Mouse (Mus musculus) inflammation-experienced regulatory T-cells, adult 6 months (primary cell): ENCODE data around the gene Gpc5. TPM values are rescaled to one million over a fixed set of nuclear protein-coding genes. Genes with fewer than 3 reads are reported as not detected.

Source experiments
- ATAC-seq: one replicate; pipeline ENCODE4 v1.8.0; 2017
- polyA plus RNA-seq, 3 experiments: library from polyadenylated mRNA; unstranded; fragments of 100-300 nt; shearing (Covaris generic); gene quantifications; one replicate each; pipeline ENCODE4 v1.2.1; 2017

Gene Gpc5
- polyA plus RNA-seq, 3 experiments from 2014 or later, result not detected

DNA sequence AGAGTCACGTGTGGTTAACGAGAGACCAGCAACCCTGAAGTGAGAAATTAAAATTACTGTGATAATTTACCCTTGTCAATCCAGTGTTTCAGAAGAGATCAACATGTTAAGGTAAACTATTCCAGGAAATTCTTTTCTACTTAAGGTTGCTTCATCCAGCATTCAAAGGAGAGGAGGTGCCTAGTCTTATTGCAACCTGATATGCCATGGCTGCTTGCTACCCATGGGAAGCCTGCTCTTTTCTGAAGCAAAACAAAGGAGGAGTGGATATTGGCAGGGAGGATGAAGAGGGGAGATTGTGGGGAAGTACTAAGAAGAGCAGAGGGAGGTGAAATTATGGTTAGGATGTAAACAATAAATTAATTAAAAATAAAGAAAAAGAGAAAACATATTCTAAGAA lies 15.5 kb downstream of the Gpc5 start:
- no peak for ATAC-seq

DNA sequence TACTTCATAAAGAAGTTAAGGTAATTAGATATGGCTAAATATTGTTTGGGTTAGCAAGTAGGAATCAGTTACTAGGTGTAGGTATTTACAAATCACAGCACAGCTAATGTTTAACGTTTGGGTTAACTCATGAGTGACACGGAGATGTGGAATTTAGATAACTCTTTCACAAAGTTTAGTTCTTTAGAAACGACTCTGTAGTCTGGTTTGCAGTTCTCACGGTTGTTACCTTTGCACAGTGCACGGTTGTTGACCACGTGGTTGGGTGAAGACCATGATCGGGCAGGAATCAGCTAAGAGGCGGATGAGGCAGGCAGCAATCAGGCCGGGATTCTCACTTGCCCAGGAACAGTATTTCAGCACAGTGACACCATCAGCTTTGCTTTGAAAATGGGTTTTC lies 26.6 kb downstream of the Gpc5 start:
- no peak for ATAC-seq

DNA sequence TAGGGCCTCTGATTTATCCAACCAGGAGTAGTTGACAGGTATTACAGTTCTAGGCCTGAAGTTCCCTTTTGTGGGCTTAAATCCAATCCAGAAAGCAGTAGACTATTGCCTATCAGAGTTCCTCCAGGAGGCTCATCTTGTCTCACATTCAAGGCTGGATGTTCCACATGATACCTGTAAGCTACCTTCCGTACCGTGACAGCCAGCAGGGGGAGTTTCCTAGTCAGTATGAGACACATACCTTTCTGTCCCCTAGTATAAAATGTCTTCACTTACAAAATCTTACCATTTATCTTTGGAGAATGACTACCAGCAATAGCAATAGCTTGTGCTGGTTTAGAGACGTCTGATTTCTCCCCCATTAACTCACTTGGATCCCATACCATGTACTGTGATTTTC lies 56.8 kb downstream of the Gpc5 start:
- ATAC-seq, result no peak

DNA sequence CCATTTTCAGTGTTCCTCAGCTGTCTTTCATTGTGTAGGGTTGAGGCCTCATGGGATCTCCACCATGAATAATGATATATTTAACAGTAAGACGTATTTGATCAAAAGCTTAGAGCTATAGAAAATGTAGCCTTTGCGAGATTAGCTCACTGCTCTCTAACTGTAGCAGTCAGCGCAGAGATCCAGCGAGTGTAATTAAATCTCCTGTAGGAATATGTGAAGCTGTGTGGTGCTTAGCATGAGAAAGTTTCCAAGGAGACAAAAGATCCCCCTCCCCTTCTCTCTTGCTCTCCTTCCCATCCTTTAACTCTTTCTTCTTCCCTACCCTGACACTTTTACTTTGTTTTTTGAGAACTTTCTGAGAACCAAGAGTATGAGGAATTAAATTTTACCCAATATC lies 64.6 kb downstream of the Gpc5 start:
- ATAC-seq, result no peak

DNA sequence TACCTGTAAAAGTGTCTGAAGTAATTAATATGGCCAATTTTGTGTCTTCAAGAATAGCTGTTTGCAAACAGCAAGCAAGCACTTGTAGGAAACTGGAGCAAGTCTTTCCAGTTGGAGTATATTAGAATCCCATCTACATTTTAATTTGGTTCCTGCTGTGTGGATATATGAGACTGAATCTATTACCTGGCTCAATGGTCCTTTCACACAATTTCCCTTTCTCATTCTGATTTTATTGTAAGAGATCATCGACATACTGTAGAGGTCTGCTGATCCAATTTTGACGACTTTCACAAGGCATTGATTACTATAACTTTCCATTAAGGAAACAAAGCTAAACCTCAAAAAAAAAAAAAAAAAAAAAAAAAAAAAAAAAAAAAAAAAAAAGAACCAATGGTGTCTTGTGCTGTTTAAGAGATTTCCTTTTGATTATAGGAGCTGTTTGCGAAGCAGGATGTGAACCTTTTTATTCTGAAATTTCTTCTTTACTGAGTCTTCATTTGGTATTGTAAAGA lies 85.4 kb downstream of the Gpc5 start:
- no peak for ATAC-seq

DNA sequence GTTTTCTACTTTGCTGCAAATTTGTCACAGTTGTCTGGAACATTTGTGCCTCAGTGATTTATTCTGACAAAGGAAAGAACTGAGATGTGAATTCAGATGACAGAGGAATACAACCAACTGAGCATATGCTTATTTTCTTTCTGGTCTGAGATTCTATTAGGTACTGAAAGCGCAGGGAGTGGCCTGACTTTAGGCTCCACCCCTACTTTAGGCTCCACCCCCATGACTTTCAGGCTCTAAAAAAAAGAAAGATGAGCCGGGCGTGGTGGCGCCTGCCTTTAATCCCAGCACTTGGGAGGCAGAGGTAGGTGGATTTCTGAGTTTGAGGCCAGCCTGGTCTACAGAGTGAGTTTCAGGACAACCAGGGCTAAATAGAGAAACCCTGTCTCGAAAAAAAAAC lies 87.9 kb downstream of the Gpc5 start:
- no peak for ATAC-seq

DNA sequence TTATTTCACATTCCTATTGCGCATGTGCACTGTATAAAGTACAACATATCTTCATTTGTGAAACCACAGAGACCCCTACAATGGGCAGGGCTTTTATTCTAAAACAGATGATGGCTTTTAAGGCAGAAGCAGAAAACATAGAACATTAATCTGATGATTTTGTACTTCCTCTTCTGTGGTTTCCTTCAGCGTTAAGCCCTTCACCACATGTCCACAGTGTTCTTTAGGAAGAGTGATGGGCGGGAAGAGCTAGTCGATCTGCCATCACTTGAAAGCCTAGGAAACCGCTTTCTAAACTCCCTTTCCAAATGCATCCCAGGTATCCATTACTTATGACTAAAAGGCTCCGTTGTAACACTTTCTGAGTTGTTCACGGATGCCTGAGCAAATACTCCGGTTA lies 96.2 kb downstream of the Gpc5 start:
- no peak for ATAC-seq

DNA sequence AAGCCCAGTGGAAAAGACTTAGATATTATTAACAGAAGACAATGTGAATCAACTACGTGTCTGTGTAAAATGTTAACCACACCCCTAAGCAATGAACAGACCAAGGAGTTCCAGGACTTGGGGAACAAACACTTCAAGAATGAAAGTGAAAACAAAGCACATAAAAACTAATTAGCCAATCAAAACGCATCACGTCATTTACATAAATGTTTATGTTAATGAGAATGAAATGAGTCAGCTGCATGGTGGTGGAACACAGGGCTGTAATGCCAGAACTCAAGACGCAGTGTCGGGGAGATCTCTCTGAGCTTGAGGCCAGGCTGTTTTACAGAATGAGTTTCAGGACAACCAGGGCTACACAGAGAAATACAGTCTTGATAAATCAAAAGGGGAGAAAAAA lies 136.1 kb downstream of the Gpc5 start:
- ATAC-seq, result no peak

DNA sequence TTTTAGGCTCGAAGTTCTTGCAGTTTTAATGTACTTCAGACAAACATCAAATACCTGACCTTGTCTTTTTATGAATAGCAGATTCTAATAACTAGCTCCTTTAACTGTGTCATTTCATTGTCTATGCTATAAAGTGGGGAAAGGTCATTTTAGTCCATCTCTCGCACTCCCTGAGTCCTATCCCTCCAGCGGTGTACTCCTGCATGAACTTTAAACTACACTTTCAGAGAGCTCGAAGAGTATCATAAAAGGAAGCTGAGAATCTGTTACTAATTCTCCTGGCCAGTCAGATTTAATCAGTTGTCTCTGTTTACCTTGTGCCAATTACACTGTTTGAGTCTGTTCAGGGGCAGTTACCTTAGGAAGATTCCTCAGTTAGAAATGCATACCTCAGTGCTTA lies 144.4 kb downstream of the Gpc5 start:
- ATAC-seq, result no peak

DNA sequence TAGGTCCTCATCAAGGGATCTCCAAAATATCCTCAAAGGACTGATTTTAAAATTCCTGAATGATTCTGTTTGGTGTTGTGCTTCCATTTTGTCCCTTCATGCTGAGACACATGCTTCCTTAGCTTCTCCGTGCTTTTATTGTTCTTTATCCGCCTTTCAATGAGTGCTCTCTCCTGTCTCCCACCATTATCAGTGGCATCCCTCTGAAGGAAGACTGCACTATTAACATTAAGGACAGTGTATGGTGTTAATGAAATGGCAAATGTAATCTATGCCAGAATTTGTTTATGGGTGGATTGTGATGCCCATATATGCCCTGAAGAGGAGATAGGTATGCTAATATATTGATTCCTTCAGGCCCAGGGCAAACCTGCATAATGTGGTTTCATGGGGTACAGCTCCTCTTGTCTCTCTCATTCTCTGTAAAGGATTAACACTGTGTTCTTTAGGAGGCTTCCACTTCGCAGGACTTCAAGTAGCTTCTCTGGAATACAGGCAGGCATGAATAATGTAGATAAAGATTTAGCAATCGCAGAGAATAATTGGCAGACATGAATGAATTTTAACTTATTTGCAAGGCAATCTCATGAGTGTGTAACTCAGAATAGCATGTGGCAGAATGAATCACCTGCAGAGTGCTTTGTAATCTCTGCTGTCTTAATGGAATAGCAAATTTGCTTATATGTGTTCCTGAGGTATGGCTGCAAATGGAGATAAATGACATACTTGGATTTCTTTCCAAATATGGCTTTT lies 148.8 kb downstream of the Gpc5 start:
- no peak for ATAC-seq

DNA sequence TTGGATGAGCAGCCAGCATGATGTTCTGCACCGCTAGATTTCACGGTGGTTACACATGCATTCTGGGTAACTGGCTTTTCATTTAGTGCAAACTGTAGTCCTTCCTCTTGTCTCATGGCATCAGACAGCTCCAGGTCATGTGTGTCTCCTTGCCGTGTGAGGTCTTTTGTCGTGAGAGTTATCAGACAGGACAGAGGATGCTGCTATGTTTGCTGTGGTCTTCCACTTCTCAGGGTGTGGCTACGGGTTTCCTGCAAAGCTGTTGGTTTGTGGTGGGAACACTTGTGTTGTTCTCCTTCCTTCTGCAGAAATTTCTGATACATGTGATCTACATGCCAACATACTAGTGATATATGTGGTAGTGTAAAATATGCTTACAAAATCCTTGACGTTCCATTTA lies 158.5 kb downstream of the Gpc5 start:
- no peak for ATAC-seq

DNA sequence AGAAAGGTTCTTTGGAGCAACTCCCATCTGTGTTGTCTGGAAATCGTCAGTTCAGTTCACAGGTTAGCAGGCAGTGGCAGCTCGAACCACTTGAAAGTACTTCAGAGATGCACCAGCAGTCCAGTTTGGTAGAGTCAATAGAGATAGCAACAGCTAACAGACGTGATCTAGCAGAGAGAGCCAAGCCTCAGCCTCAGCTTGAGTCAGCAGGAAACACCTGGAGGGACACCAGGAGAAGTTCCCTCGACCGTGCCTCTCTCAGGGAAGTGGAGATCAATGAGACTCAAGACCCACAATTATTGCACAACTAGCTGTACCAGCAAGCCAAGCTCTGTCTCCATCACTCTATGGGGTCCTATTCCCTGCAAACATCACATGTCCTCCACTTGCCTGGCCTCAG lies 159.8 kb downstream of the Gpc5 start:
- no peak for ATAC-seq

DNA sequence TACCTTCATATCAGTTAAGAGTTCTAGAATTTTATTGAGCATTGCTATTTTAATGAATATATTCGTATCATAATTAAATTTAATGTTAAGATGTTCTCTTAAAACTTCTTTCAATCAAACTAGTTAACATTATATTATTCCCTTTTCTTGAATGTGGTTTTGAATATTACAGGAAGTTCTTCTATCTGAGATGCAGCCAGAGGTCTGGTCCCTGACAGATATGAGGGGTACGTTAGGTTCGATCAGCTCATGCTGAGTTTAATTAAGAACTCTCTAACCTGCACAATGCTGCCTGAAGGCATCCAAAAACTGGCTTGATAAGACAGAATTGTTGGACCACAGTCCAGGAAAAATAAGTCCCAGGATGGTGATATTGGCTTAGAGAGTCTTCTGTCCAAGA lies 161.1 kb downstream of the Gpc5 start:
- no peak for ATAC-seq

DNA sequence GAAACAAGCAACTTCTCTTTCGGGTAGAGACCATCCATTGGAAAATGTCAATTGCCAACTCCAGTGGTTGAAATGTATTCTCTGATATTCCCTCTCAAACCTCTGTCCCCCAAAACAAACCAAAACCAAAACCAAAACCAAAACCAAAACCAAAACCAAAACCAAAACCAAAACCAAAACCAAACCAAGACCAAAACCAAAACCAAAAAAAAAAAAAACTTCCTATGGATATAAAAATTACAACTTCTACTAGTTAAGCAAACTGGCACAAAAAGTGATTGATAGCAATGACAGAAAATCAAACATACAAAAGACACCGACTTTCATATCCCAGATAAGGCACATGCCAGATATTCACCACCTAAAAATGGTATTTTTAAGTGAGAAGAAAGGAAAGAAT lies 161.7 kb downstream of the Gpc5 start:
- no peak for ATAC-seq

DNA sequence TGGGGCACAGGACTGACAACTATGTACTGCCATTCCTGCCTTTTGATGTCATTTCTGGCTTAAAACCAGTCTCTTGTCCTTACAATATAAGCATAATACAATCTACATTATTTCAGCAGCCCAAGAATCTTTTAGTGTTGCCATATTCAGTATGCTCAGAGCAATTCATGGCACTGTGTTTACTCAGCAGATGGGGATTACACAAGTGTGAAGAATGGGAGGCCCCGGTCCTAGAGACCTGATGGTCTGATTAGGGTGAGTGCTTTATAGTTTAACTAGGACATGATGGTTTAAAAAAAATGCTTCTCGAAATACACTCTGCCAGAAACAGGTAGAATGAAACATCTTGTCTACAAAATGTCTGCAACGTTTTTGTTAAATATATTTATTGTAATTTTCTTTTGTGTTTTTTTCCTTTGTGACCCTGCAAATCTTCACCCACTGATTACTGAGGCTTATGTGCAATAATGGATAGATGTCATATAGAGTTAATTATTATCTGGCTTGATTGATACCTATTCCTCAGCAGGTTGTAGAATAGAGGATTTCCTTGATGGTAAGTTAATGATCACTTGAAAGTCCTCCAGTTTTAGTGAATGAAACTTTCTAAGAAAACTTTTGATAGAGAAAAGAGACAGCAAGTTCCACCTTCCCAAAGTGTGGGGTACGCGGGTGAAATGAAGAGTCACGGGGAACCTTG lies 177.8 kb downstream of the Gpc5 start:
- no peak for ATAC-seq

DNA sequence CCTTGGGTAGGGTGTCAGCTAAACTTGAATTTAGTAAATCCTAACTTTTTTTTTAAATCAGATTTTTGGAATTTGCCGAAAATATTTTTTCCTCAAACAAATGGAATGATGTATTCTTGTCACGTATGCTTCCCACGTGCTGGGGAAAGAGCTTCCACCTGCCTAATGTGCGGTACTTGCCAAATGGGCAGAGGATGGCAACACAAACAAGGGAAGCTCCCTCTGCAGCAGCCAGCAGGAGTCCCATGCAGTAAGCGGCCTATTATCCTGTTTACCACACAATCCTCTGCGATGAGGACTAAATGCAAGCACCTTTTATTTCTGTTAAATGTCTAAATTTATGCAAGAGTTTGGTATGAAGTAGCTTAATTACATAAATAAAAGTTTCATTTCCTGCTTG lies 178.4 kb downstream of the Gpc5 start:
- ATAC-seq, result no peak

DNA sequence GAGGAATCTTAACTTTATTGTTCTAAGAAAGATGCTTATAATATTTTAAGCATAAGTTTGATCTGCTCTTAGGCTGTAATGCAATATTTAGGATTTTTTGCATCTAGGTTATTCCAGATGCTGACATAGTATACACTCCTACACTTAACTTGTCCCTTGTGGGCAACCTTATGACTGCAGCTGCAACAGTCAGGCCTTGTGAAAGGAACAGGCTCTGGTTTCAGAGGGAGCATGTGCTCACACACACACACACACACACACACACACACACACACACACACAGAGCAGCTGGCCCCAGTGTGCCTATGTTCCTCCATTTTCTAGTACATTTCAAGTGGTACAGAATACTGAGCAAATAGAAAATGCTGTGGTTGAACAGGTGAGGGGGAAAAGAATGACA lies 190.8 kb downstream of the Gpc5 start:
- no peak for ATAC-seq

DNA sequence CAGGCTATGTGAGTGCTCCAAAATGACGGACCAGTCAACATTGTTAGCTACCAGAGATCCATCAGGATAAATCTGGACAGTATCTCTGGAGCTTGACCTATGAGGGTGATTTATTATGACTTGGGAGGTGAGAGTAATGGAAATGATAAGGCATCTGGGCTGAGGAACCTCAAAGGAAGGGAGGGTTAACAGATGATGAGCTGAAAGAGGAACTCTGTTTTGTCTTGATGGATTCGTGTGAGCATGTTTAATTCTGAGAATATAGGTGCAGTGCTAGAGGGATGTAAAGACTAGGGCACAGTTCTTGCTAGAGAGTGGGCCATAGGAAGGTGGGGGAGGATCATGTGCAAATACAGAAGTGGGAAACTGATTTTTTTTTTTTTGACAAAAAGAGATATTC lies 232.2 kb downstream of the Gpc5 start:
- no peak for ATAC-seq

DNA sequence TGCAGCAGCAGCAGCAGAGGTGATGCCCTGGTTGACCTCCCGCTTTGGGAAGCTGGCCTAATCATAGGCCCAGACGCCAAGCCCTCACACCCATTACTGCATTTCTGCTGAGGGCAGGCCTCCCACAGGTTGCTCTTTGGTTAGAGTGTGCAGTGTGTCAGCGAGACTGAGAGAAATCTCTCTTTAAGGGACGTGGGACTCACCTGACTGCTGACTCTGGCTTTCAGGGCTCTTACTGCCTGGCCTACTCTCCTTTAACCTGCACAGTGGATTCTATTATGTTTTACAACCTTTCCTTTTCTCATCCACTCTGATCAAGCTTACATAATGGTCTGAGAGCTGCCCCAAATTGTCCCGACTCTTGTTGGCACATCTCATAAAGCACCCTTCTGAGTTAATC lies 234.4 kb downstream of the Gpc5 start:
- ATAC-seq, result no peak

DNA sequence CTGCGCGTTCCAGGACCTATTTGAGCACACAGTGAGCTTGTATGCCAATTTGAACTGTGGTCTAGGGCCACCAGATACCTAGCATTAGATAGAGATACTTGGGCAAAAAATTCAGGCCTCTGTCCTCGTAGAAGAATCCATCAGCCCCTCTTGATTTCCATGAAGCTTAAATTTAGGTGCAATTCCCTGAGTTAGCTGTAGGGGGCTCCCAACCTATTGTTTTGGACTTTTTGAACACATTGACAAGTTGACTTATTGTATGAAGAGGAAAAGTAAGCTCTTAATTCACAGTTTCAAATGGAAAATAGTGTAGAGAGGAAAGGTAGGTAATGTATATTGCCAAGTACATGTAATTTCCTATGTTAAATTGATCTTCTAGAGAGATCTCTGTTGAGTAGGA lies 247.1 kb downstream of the Gpc5 start:
- ATAC-seq, result no peak

DNA sequence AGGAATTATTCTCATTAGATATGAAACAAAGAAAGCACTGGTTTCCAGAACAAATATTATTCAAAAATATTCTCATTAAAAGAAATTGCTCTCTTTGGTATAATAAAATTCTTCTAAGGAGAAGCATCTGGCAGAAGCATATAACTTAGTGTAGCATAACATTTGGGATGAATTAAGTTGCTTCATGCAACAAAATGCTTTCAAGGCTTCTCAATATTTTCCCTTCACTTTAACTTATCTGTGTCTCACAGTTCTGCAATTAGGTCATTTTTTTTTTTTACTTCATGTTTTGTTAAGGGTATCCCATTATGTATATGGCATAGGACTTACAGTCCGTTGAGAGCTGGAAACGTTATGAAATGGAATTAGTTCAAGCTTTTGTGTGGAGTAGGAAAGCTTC lies 250.6 kb downstream of the Gpc5 start:
- ATAC-seq, result no peak

DNA sequence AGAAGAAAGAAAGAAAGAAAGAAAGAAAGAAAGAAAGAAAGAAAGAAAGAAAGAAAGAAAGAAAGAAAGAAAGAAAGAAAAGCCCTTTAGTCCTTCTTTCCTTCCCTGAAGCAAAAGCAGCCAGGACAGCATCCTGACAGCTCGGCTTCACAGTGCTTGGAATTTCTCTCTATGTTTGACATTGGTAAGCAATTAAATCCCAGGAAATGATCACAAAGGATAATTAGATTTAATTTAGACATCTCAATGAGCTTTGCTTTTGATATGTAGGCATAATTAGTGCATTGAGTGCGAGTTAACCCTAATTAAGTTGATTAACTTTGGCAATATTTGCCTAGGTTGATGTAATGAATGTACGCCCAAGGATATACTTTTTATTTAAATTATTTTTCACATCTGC lies 257.4 kb downstream of the Gpc5 start:
- ATAC-seq, result no peak

DNA sequence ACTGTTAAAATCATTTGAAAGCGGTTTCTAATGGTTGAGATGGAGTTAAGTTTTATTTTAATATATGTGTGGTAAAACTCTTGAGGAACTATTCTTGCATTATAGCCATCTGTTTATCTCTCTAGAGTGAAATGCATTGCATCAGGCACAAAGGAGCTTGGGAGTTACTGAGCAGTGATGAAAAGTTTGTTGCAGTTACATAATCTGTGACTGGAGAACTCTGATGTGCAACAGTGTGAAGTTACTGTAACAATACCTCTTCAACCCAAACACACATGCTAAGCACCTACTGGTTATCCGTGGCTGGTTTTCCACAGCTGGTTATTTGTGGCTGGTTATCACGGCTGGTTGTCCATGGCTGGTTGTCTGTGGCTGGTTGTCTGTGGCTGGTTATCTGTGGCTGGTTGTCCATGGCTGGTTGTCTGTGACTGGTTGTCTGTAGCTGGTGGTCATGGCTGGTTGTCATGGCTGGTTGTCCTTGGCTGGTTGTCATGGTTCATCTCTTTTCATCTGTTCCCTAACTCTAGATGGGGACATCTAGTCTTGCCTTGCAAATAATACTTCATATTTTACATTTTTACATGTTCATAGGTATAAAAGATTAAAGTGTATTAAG lies 273.4 kb downstream of the Gpc5 start:
- ATAC-seq, result no peak

DNA sequence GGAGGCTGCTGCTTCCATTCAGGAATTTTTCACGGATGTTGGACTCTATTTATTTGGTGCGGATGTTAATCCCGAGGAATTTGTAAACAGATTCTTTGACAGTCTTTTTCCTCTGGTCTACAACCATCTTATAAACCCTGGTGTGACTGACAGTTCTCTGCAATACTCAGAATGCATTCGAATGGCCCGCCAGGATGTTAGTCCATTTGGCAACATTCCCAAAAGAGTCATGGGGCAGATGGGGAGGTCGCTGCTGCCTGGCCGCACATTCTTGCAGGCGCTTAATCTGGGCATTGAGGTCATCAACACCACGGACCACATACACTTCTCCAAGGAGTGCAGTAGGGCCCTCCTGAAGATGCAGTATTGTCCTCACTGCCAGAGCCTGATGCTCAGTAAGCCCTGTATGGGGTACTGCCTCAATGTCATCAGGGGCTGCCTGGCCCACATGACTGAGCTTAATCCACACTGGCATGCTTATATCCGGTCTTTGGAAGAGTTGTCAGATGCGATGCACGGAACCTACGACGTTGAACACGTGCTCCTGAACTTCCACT lies 277.7 kb downstream of the Gpc5 start:
- no peak for ATAC-seq
